Mouse (Mus musculus) hindbrain, postnatal 0 days (tissue): ENCODE data around the gene Pycr2. TPM values are rescaled to one million over a fixed set of nuclear protein-coding genes. Genes with fewer than 3 reads are reported as not detected.
"Not testable (repeated sequence)": the region's sequence is repeated elsewhere in the genome, so short reads cannot be mapped to it uniquely, and the experiment has no call there.

Experiments
- ATAC-seq: fragments of 200-750 bp; cut with Nextera tagmentation; 2 replicates; pipeline ENCODE4 v1.8.0; 2017; ENCODE audit warnings: mild to moderate bottlenecking, moderate TSS enrichment, moderate library complexity
- DNase-seq: peaks from one replicate; pipeline ENCODE4 v3.0.0-alpha.2; 2015; ENCODE audit warnings: low spot score
- H3K27ac ChIP-seq: fragments of 300-500 bp; sonication (generic); 2 replicates; pipeline ENCODE4 v1.5.1; 2014; ENCODE audit warnings: mild to moderate bottlenecking
- H3K27me3 ChIP-seq: fragments of 300-500 bp; sonication (generic); 2 replicates; pipeline ENCODE4 v1.6.1; 2014; ENCODE audit warnings: low read length, mixed read lengths; ENCODE audit not compliant: insufficient read depth
- H3K36me3 ChIP-seq: fragments of 300-500 bp; sonication (generic); 2 replicates; pipeline ENCODE4 v1.6.1; 2014; ENCODE audit warnings: low read length, mixed read lengths; ENCODE audit not compliant: insufficient read depth
- H3K4me1 ChIP-seq: fragments of 300-500 bp; sonication (generic); 2 replicates; pipeline ENCODE4 v1.6.1; 2014; ENCODE audit warnings: antibody characterized with exemption, low read length, mixed read lengths; ENCODE audit not compliant: insufficient read depth
- H3K4me2 ChIP-seq: fragments of 300-500 bp; sonication (generic); 2 replicates; pipeline ENCODE4 v1.6.1; 2014; ENCODE audit warnings: low read depth, mild to moderate bottlenecking, low read length, moderate library complexity, mixed read lengths
- H3K4me3 ChIP-seq: fragments of 300-500 bp; sonication (generic); 2 replicates; pipeline ENCODE4 v1.5.1; 2014; ENCODE audit warnings: low read length
- H3K9ac ChIP-seq: fragments of 300-500 bp; sonication (generic); replicated peaks from 2 replicates; pipeline ENCODE4 v1.6.1; 2014; ENCODE audit warnings: mild to moderate bottlenecking, low read length, moderate library complexity, mixed read lengths
- H3K9me3 ChIP-seq: fragments of 300-500 bp; sonication (generic); 2 replicates; pipeline ENCODE4 v1.6.1; 2016; ENCODE audit warnings: low read length, mixed read lengths
- CTCF ChIP-seq: IDR thresholded peaks from 2 replicates; pipeline ENCODE4 v1.5.1; 2016; ENCODE audit warnings: antibody characterized with exemption, control low read depth, low read depth
- WGBS: fragments of 180-500 bp; shearing (Covaris S2); extraction: QIAGEN DNeasy Blood & Tissue Kit; methylation state at CpG from one replicate; pipeline ENCODE4 v1.1.7; 2014; 5-methylcytosine and 5-hydroxymethylcytosine counted together
- polyA plus RNA-seq: library from polyadenylated mRNA; unstranded; fragments of >200 nt; fragmentation: Nextera tagmentation; extraction: Ambion mirVana; gene quantifications from 2 replicates; pipeline ENCODE4 v1.2.1, GENCODE M21; 2015
- total RNA-seq: library from RNA; depleted of rRNA; stranded (reverse); fragments of >200 nt; gene quantifications from 2 replicates; pipeline ENCODE4 v1.2.3, GENCODE M21; 2014

The Pycr2 gene
- total and polyA plus RNA-seq, 2 experiments from 2014 or later, result 64.7 to 70.2 TPM

DNA sequence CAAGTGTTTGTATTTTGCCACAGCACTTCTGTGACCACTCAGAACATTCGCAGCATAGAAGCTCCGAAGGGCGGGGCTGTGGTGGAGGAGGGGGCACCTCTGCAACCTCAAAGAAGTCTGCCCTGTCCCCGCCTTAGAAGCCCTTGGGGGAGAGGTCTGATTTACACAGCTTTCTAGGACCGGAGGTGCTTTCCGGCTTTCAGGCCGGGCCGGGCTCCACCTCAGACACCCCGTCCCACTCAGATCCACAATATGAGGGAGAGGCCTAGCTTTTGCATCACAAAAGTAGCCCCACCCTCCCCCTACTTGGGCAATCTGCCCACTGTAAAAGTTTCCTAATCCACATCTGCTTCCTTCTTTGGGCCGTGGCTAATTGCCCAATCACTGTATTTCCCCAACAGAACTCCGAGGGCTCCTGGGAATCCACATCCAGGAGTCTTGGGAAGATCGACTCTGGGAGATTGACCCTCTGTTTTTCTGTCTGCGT, 15.5 kb upstream of the Pycr2 start:
- Histone ChIP-seq H3K27me3 (peaks cover 5% of the 10 kb centered on the region; the same call in 1 of the 2 replicates), H3K4me2 (no peak overlapping the region), H3K9ac (no peak overlapping the region), H3K36me3 (no peaks in the 10 kb centered on the region), H3K27ac (no peak overlapping the region), H3K4me3 (no peak overlapping the region), H3K4me1 (no peaks in the 10 kb centered on the region), H3K9me3 (no peaks in the 10 kb centered on the region)
- DNase-seq, result peak; percentile 25
- 10% methylated on average over 13 of the region's 13 CpGs for WGBS
- no peak for TF ChIP-seq CTCF
- ATAC-seq, result peak; percentile 40; the same call in 1 of the 2 replicates

GRCm38 (mm10) chr1:180889172-180889571, 14.9 kb upstream of the Pycr2 start:
- Histone ChIP-seq H3K27ac (no peak overlapping the region), H3K4me3 (no peak overlapping the region), H3K9ac (no peak overlapping the region), H3K4me2 (no peak overlapping the region), H3K4me1 (no peaks in the 10 kb centered on the region), H3K27me3 (peaks cover 5% of the 10 kb centered on the region; the same call in 1 of the 2 replicates), H3K36me3 (no peaks in the 10 kb centered on the region), H3K9me3 (no peaks in the 10 kb centered on the region)
- no peak for DNase-seq
- no peak for TF ChIP-seq CTCF
- ATAC-seq, result no peak
- WGBS, result 41% methylated on average over 7 of the region's 7 CpGs

GRCm38 (mm10) chr1:180889841-180890240, 14.3 kb upstream of the Pycr2 start:
- H3K27me3 ChIP-seq, result peaks cover 5% of the 10 kb centered on the region; the same call in 1 of the 2 replicates
- peak; percentile 32; the same call in 1 of the 2 replicates for TF ChIP-seq CTCF
- 51% methylated on average over 6 of the region's 6 CpGs for WGBS

DNA sequence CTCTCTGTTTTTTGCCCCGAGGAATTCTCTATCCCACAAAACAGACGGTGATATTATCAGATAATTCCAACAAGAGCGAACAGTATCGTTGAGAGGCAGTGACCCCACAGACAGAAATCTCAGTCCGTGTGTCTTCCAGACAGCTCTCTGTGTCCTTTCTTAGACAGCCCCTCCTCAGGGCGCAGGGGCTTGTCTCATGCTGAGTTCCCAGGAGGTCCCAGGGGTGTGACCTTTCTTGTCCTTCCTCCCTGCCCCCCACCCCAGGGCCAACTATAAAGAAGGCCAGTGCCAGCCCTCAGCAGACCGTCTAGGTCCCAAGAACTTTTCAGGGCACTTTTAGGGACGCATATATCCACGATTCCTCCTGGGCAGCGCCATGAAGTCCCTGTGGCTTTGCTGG, 11.3 kb upstream of the Pycr2 start, which contains the start of gene Lefty2:
TSS of gene Lefty2 (plus strand) at position 301 of the 400 bp plus-strand sequence.
- Histone ChIP-seq H3K4me1 (no peaks in the 10 kb centered on the region), H3K4me3 (no peak within 1 kb of the TSS), H3K27ac (no peak within 1 kb of the TSS), H3K36me3 (no peaks in the 10 kb centered on the region), H3K27me3 (peaks cover 11% of the 10 kb centered on the region; the same call in 1 of the 2 replicates), H3K4me2 (no peak within 1 kb of the TSS), H3K9me3 (no peaks in the 10 kb centered on the region), H3K9ac (no peak within 1 kb of the TSS)
- ATAC-seq (no peak), DNase-seq (no peak)
- no peak for TF ChIP-seq CTCF
- WGBS, result 62% methylated on average over 10 of the region's 10 CpGs

More at GRCm38 (mm10) chr1:180889841-180890240, 14.3 kb upstream of the Pycr2 start:
- Histone ChIP-seq H3K4me3 (no peak overlapping the region), H3K4me2 (no peak overlapping the region), H3K9ac (no peak overlapping the region), H3K27ac (no peak overlapping the region), H3K9me3 (no peaks in the 10 kb centered on the region), H3K36me3 (no peaks in the 10 kb centered on the region), H3K4me1 (no peaks in the 10 kb centered on the region)
- DNase-seq (no peak), ATAC-seq (no peak)

GRCm38 (mm10) chr1:180894088-180894987, 9.8 kb upstream of the Pycr2 start:
- not testable (repeated sequence) for H3K27ac ChIP-seq, H3K36me3 ChIP-seq, H3K9me3 ChIP-seq, H3K9ac ChIP-seq, H3K4me1 ChIP-seq
- peak overlapping the region; percentile 21 for H3K4me2 ChIP-seq
- peak overlapping the region; percentile 11 for H3K4me3 ChIP-seq
- H3K27me3 ChIP-seq, result peaks cover 11% of the 10 kb centered on the region; the same call in 1 of the 2 replicates
- peak; percentile 13 for DNase-seq
- peak; percentile 53 for ATAC-seq
- WGBS, result 8% methylated on average over 41 of the region's 51 CpGs

- ATAC-seq (no peak), DNase-seq (peak; percentile 88)
- Histone ChIP-seq H3K9ac (no peak overlapping the region), H3K4me1 (peaks cover 6% of the 10 kb centered on the region; the same call in 1 of the 2 replicates), H3K27ac (no peak overlapping the region), H3K27me3 (no peaks in the 10 kb centered on the region), H3K36me3 (no peaks in the 10 kb centered on the region), H3K9me3 (no peaks in the 10 kb centered on the region), H3K4me2 (no peak overlapping the region), H3K4me3 (no peak overlapping the region)
- under 1% methylated on average over 4 of the region's 4 CpGs for WGBS
- peak; percentile 80 for TF ChIP-seq CTCF
These were observed 3.0 kb upstream of the Pycr2 start for GRCm38 (mm10) chr1:180901107-180901506.

DNA sequence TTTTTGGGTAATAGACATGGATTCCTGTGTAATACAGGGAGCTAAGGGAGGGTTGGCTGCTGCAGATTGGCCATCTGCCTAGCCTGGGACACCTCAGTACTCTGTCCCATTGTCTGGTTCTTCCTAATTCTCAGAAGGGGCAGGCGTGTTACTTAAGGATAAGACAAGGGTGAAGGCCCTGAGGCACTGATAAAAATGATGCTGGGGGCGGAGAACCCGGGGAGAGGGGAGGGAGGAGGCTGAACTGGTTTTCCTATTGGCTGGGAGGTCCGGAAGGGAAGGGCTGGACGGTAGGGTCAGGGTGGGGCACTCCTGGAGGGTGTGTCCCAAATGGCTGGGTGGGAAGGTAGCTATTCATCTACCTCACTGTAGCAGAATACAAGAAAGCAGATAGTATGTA, 1.2 kb upstream of the Pycr2 start:
- WGBS, result 37% methylated on average over 5 of the region's 5 CpGs
- H3K4me1 ChIP-seq, result peaks cover 6% of the 10 kb centered on the region; the same call in 1 of the 2 replicates
- DNase-seq, result no peak

More for the DNA sequence above, 1.2 kb upstream of the Pycr2 start:
- TF ChIP-seq CTCF, result no peak
- H3K4me2 ChIP-seq, result no peak overlapping the region
- no peaks in the 10 kb centered on the region for H3K27me3 ChIP-seq
- H3K9me3 ChIP-seq, result no peaks in the 10 kb centered on the region
- no peak overlapping the region for H3K4me3 ChIP-seq
- H3K27ac ChIP-seq, result no peak overlapping the region
- no peak for ATAC-seq
- no peak overlapping the region for H3K9ac ChIP-seq
- peaks cover 13% of the 10 kb centered on the region; the same call in 1 of the 2 replicates for H3K36me3 ChIP-seq
